Mouse (Mus musculus): ENCODE data around the gene Jpt2. TPM values are rescaled to one million over a fixed set of nuclear protein-coding genes. Genes with fewer than 3 reads are reported as not detected.

Gene Jpt2
- total RNA-seq, 2 experiments from 2014 or later, result 38.4 to 44.4 TPM

DNA sequence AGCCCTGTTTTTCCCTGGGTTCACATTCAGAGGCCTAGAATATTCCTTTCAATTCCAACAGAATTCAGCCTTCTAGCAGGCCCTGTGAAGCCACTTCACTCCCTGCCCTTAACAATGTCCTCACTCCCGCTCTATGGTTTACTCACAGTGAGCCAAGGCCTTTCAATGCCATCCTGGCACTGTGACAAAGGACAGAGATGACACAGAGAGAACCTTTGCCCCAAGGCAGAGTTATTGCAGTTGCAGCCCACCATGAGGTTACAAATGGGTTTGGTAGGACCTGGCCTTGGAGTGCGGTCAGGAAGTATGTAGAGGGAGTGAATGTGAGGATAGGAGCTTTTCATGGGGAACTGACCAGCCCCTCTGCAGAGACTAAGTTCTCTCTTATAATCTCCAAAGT is 52.9 kb downstream of the Jpt2 start:
- peak; percentile 76 for DNase-seq

DNA sequence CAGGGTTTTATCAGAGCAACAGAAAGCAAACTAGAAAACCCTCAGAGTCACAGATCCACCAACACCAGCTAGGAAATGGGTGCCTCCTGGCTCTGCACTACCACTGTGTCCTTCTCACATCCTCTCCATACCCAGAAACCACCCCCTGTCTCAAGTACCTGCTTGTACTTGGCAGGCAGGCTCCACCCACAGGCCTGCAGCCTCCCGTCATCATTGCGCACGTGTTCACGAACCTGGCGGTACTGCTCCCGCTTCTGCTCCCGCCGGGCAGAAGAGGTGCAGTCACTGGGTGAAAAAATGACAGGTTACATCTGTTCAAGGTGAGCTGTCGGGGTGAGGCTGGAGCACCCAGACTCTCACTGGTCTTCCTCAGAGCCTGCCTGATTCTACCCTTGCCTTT is 56.7 kb downstream of the Jpt2 start:
- no peak for DNase-seq

DNA sequence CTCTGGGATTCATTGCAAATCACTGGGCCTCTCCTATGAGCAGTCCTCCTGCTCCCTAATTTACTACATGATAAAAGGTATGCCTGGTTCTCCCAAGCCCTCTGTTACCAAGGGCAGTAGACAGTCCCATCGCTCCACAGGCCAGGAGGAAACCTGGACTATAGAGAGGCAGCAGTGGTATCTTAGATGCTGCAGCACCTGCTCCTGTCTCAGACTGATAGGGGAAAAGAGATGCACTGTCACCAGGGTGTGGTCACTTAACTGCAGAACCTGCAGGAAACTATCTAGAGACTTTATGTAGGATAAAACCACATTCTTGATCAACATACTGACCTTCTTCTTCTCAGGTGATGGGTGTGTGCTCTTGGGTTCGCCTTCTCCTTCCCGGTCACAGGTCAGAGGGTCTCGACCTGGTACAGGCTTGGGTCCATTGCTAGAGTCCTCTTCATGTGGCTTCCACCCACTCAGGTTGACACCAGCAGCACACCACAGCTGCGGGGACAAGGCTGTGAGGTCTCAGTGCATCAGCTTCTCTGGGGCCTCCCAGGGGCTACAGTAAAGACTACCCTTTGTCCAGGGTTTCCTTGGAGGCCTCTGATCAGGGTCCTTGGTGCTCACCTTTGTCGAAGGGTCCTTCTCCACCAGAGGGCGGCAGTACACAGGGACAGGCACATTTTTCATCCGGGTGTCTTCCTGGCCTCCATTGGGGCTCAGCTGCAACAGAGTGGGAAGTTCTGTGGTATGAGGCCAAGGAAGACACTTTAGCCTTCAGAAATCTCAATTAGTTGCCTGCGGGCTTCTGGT is 57.6 kb downstream of the Jpt2 start:
- peak; percentile 68 for DNase-seq

DNA sequence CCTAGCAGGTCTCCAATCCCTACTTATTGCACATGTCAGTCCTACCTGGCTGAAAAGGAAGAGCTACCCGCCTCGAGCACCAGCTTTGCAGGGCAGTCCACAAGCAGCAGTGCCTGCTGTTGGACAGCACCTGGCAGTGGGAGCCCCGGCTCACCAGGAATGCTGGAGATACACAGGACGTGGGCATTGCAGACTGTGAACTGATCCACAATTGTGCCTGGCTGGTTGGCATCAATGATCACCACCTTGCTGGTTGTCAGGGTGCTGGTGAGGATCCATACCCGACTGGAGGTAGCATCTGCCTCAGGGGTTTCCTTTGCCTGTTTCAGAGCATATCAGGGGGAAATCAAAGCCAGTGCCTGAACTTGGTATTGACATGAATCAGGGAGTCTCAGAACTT is 58.4 kb downstream of the Jpt2 start:
- no peak for DNase-seq

DNA sequence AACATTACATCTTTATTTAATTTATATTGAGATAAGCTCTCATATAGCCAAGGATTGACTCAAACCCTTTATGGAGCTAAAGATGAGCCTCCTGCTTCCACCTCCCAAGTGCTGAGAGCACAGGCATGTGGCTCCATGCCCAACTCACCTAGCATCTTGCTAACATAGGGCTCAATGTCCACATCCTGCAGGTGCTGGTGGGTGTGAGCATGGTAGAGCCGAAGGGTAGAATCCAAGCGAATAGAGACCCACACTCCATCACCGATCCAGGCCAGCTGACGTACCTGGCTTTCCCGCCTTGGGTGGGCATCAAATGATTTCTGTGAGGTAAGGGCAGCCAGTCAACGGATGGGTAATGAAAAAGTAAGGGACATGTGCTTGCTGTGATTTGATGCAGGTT is 60.5 kb downstream of the Jpt2 start:
- no peak for DNase-seq

DNA sequence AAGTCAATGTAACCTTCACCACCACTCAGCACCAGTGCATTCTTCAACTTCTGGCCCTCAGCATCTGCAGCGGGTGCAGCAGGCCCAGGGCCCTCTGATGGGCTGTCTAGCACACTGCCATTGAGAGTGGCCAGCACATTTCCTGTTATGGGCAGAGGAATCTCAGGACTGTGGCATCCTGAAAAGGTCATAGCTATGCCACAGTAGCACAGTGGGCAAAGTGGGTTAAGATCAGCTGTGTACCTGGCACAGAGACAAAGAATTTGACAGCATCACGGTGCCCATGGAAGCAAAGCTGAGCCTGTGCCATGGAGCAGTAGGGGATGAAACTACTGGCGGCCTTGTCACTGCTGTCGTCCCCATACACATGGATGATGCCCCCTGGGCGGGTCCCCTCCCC is 61.3 kb downstream of the Jpt2 start:
- DNase-seq, result no peak

DNA sequence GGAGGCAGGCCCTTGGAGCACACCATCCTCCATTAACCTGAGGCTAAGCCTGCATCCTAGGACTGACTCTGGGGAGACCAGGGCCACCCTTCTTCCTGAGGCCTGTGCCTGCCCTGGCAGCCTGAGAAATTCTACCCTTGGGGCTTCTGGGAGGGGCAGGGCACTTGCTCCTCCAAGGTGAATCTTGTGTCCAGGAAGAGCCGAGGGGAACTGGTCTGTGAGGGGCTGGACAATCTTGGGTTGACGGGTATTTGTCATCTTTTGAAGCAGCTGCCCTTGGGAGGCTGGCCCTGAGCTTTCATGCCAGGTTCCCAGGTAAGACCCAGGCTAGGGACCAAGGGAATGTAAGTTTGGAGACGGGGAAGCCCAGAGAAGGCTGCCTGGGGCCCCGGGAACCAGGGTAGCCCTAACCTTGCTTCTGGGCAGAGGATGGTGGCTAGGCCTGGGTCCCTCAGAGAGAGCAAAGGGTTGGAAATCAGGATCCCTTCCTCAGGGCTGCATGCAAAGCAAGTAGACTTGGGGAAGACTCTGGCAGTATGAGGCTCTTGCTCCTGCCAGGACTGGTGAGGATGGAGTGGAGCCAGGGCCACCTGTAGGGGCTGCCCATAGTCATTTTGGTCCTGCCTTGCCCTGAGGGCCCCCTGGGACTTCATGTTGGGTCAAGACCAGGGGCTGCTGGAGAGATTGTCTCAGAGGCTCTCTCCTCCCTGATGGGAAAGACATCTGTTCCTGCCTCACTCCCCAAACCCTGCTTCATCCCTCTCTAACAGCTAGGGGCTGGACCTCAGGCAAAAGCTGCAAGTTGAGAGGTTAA is 62.2 kb downstream of the Jpt2 start:
- no peak for DNase-seq

DNA sequence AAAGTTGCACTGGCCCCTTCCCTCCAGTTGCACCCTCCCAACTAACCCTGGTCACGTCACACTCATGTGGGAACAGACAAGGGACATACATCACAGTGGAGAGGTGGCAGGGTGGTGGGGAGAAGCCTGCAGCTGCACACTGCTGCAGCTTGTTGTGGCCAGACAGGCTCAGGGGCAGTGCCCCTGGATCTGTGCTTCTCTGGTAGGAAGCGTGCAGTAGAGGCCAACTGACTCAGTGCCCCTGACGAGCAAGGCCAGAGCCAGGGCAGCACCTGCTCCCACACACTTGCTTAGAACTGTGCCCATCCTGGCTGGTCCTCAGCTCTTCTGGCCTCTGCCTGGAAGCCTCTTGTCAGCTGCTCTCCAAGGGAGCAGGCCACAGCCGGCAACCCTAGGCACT is 62.9 kb downstream of the Jpt2 start:
- peak; percentile 59 for DNase-seq

DNA sequence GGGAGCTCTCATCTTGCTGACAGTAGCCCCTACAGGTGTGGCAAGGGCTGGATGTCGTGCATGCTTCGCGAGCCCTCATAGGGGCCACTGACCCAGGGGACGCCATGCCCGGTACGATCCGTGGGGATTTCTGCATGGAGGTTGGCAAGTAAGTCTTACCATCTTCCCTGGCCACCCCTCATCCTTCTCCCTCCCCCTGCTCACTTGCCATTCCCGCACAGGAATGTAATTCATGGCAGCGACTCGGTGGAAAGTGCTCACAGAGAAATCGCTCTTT is 63.6 kb downstream of the Jpt2 start:
- no peak for DNase-seq

DNA sequence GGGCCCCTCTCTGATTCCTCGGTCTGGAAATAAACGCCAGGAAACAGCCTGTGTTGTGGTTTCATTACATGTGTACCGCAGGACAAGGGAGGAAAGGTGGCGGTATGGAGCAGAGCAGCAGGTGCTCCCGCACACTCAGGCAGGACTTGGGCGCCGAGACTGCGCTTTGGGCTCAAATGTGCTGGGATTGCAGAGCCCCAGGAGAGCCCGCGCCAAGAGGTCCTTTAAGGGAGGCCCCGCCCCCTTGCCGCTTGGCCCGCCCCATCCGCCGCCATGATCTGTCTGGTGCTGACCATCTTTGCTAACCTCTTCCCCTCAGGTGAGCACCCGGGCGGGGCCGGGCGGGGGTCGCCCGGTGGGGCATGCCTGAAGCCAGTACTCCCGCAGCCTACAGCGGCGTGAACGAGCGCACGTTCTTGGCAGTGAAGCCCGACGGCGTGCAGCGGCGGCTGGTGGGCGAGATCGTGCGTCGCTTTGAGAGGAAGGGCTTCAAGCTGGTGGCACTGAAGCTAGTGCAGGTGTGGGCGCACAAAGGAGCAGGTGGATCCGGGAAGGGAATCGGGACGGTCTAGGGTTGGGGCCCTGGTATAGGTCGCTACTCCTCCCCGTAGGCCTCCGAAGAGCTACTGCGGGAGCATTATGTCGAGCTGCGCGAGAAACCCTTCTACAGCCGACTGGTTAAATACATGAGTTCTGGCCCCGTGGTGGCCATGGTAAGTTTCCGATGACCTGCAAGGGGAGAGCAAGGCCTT is 64.1 kb downstream of the Jpt2 start, which contains the start of gene Nme3:
Gene Nme3 (plus strand): TSS at position 260 of the 752 bp plus-strand sequence.
- peak; percentile 92 for DNase-seq

DNA sequence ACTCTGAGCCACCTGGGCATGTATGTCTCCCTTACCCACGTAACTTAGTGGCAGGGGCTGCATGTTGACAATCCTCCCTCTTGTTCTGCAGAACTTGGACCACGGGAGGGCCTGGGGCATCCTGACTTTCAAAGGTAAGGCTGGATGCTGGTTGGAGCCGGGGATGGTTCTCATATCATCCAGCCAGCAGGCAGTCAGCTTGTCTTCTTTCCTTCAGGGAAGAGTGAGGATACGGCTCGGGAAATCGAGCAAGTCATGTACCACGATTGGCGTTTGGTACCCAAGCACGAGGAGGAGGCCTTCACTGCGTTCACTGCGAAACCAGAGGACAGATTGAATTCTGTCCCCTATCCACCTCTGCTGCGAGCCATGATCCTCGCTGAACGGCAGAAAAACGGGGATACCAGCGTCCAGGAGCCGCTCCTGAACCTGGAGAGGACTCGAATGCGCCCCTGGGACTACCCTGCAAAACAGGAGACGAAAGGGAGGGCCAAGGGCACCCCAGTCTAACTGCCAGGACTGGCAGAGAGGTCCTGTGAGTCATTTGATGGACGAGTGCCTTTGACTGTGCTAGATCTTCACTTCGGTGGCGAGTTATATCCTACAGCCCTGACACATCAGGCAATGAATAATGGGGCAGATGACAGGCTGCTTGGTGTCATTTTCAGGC is 64.8 kb downstream of the Jpt2 start:
- peak; percentile 73 for DNase-seq

DNA sequence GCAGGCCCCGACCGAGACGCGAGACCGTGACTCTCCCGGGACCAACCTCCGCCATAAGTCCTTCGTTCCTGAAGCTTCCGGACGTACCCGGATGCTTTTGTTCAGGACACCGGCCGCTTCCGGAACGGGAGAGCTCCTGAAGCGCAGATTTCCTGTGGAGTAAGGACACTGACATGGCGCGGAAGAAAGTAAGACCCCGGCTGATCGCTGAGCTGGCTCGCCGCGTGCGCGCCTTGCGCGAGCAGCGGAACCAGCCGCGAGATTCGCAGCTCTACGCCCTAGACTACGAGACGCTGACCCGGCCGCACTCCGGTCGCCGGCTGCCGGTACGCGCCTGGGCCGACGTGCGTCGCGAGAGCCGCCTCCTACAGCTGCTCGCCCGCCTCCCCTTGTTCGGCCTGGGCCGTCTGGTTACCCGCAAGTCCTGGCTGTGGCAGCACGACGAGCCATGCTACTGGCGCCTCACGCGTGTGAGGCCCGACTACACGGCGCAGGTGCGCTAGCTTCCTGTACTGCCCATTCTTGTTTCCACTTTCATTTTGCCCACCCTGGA is 65.4 kb downstream of the Jpt2 start, which contains the start of the genes Eme2 and Mrps34:
Gene Eme2 (minus strand): TSS at position 93 of the 553 bp plus-strand sequence.
Gene Mrps34 (plus strand): TSS at position 122 of the 553 bp plus-strand sequence.
- DNase-seq, result peak; percentile 91

DNA sequence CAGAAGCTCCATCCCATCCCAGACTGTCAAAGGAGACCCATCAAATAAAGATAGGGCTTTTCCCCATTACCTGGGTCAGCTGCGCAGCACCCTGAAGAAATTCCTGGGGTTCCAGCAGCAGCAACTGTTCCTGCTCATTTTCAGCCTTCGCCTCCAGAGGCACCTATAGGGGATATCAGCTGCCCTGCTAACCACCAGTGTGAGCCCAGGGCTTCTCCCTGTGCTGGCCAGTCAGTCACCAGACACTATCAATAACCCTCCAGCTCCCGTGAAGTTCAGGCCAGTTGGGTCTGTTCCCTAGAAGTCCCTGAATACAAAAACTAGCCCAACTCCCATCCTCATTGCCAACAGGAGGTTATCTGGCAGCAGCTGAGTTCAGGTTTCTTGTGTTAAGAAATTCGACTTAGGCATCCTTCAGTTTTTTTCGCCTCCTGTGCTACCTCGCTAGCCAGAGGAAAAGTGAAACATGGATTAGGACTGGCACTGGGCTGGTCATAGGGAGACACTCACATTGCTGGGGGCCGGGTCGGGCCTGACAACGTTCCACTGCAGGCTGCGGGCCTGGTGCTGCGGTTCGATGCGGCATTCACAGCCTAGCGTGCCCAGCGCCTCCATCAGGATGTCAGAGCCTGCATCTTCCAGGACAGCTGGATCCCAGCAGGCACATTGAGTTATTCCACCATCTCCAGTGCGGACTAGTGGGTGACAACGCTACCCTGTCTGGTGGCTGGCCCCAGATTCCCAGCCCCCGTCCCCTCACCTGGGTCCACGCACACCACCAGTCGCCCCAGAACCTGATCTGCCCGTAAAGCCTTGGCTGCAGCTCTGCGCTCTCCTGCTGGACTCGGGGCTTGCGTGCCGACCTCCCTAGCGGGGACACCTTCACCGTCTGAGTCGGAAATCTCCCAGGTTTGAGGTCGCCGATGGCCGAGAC is 66.2 kb downstream of the Jpt2 start:
- DNase-seq, result no peak

DNA sequence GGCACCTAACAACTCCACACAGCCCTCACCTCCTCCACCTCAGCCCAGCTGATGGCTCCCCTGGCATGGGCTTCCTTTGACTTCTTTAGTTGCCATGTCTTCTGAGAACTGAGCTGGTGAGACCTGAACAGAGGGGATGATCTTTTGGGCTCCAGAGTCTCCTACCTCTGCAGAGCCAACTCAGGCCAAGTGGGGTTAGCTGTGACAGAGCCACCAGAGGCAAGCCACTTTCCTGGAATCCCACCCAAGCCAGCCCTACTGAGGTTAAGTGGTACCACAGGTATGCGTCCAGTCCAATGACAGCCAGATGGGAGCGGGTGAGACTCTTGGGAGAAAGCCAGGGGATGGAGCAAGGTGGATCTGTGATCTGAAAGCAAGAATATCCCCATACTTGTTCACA is 67.2 kb downstream of the Jpt2 start:
- no peak for DNase-seq

DNA sequence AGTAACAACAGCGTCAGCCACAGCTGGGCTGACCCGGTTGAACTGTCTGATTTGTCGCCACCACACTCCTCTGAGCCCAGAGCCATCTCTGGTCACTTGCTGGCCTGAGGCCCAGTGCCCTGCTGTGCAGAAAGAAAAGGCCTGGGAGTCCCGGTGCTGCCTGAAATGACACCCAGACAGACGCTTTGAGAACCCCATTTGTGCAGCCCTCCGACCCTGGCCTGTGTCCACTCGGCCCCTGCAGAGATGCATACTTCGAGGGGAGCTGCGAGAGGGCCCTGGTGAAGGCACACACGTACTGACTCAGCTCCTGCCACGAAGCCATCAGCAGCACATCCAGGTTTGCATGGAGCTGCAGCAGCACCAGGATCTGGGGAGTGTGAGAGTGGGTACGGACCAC is 67.7 kb downstream of the Jpt2 start:
- DNase-seq, result no peak

DNA sequence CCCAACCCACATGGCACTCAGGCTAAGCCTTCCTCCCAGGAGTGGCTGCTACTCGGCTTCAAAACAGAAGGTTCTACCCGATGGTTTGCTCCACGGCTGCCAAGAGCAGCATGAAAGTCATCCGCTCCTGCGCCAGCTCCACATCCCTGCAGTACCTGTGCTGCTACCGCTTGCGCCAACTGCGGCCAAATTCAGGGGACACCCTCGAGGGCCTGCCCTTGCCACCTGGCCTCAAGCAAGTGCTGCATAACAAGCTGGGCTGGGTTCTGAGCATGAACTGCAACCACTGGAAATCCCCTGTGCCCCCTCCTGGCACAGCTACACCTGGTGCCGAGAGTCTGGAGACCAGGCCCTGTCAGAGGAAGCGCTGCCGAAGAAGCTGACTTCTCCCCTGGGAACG is 69.2 kb downstream of the Jpt2 start:
- DNase-seq, result no peak

DNA sequence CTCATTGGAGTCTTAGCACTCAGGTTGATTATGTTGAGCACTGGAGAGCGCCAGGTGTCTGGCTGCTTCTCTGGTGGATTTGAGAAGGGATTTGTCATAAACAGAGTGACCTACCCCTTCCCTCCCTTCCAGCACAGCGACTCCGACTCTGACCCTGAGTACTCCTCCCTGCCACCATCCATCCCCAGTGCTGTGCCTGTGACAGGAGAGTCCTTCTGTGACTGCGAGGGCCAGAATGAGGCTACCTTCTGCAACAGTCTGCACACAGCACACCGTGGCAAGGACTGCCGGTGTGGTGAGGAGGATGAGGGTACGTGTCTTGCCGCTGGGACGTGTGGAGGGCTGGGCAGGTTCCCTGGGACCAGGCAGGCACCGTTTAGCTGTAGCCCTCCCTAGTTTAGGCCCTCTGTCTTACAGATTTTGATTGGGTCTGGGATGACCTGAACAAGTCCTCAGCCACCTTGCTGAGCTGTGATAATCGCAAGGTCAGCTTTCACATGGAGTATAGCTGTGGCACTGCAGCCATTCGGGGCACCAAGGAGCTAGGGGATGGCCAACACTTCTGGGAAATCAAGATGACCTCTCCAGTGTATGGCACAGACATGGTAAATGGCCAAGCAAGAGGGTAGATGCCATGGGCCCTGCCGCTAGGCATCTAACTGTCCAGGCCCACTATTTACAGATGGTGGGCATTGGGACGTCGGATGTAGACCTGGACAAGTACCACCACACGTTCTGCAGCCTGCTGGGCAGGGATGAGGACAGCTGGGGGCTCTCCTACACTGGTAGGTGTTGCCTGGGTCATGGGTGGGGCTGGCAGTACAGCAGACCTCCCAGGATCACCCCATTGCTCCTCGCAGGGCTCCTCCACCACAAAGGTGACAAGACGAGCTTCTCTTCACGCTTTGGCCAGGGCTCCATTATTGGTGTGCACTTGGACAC is 70.1 kb downstream of the Jpt2 start:
- DNase-seq, result no peak

DNA sequence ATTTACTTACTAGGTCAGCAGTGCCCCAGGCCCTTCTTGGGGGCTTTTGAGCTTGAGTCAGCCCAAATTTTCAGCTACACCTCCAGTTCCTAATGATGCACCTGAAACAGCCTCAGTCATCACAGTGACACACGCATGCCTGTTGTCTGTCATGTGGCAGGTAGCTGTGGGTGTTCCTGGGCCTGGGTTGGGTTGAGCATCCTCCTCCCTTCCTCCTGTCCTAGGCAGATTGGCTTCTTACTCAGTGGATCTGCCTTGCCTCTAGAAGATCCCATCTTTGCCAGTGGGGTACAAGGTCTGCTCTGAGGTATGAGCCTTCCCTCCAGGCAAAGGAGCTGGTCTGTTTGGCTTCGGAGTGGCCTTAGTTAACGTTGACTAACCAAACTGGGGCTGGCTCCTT is 71.6 kb downstream of the Jpt2 start:
- no peak for DNase-seq
